Mouse (Mus musculus) midbrain, embryonic 11.5 days (tissue): ENCODE data around the gene Akap3. TPM values are rescaled to one million over a fixed set of nuclear protein-coding genes. Genes with fewer than 3 reads are reported as not detected.

Source experiments
- ATAC-seq: fragments of 200-750 bp; cut with Nextera tagmentation; 2 replicates; pipeline ENCODE4 v1.8.0; 2017; ENCODE audit warnings: moderate TSS enrichment, moderate library complexity; ENCODE audit not compliant: low FRiP score
- DNase-seq: peaks from one replicate; pipeline ENCODE4 v3.0.0; 2015; ENCODE audit warnings: low spot score; ENCODE audit errors: missing footprints
- H3K27ac ChIP-seq: fragments of 300-500 bp; sonication (generic); 2 replicates; pipeline ENCODE4 v1.5.1; 2014; ENCODE audit warnings: low read depth, low read length
- H3K27me3 ChIP-seq: fragments of 300-500 bp; sonication (generic); 2 replicates; pipeline ENCODE4 v1.6.1; 2014; ENCODE audit warnings: mild to moderate bottlenecking, low read length, moderate library complexity, mixed read lengths; ENCODE audit not compliant: control insufficient read depth, insufficient read depth
- H3K36me3 ChIP-seq: fragments of 300-500 bp; sonication (generic); 2 replicates; pipeline ENCODE4 v1.6.1; 2014; ENCODE audit warnings: mild to moderate bottlenecking, low read length, moderate library complexity, mixed read lengths; ENCODE audit not compliant: control insufficient read depth, insufficient read depth
- H3K4me1 ChIP-seq: fragments of 300-500 bp; sonication (generic); 2 replicates; pipeline ENCODE4 v1.6.1; 2014; ENCODE audit warnings: low read length; ENCODE audit not compliant: control insufficient read depth, insufficient read depth
- H3K4me2 ChIP-seq: fragments of 300-500 bp; sonication (generic); 2 replicates; pipeline ENCODE4 v1.6.1; 2014; ENCODE audit warnings: mild to moderate bottlenecking, moderate library complexity
- H3K4me3 ChIP-seq: fragments of 300-500 bp; sonication (generic); 2 replicates; pipeline ENCODE4 v1.5.1; 2014; ENCODE audit warnings: low read depth, low read length
- H3K9ac ChIP-seq: fragments of 300-500 bp; sonication (generic); 2 replicates; pipeline ENCODE4 v1.6.1; 2014; ENCODE audit warnings: low read length
- H3K9me3 ChIP-seq: fragments of 300-500 bp; sonication (generic); 2 replicates; pipeline ENCODE4 v1.6.1; 2016; ENCODE audit warnings: low read length; ENCODE audit not compliant: control insufficient read depth
- WGBS: fragments of 180-500 bp; shearing (Covaris S2); extraction: QIAGEN DNeasy Blood & Tissue Kit; methylation state at CpG from one replicate; pipeline ENCODE4 v1.1.7; 2014; 5-methylcytosine and 5-hydroxymethylcytosine counted together
- polyA plus RNA-seq: library from polyadenylated mRNA; unstranded; fragments of >200 nt; fragmentation: Nextera tagmentation; extraction: Ambion mirVana; gene quantifications from 2 replicates; pipeline ENCODE4 v1.2.1, GENCODE M21; 2014

The Akap3 gene
- polyA plus RNA-seq, 1 experiment from 2014 or later, result 0.08 TPM

DNA sequence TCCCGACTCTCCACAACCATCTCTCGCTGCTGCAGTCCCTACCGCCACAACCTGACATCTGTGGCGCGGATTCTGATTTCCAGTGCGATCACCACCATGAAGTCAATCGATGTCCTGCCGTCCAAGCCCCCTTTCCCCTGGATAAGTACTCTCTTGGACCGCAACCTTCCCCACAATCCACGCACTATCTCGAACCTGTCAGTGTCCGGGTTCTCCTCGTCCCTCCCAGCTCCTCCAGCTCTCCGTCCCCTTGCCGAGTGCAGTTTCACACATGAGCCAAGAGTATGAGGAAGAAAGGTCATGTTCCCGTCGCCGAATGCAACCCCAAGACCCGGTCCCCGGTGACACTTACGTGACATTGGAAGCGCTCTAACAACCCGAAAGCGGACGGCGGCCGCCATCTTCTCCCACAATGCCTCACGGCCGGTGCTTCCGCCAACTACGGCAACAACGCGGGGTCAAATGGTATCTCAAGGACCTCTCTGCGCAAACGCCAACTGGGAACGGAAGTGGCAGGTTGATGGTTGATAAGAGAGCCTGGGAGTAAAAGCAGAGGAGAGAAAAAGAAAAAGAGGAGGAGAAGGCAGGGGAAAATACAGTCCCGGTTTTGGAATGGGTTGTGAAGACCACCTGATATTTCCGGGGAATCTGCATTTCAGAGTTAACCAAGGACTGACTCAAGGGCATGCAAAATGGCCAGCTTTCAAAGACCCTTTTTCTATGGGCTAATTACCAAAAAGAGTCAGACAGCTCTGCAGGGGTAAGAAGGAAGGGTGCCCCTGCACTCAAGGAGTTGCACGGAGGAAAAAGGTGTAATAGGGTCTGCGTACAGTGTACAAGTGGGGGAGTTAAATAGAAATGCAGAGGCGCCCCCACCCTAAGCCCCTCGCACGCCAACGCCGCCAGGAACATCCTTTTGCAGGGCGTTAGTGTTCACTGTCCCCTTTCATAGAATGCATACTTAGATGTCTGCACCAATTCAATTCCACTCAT lies 3.9 kb upstream of the Akap3 start, which contains the start of gene Ndufa9:
TSS of gene Ndufa9 (minus strand) at position 425 of the 993 bp plus-strand sequence.
- WGBS, result 6% methylated on average over 46 of the region's 46 CpGs
- no peak within 1 kb of the TSS for H3K27ac ChIP-seq

GRCm38 (mm10) chr6:126877118-126877517 lies 24.2 kb downstream of the Akap3 start:
- no peak for ATAC-seq

More for the DNA sequence above, 3.9 kb upstream of the Akap3 start, which contains the start of gene Ndufa9:
- DNase-seq (peak; percentile 99), ATAC-seq (peak; percentile 90)
- peaks cover 8% of the 10 kb centered on the region for H3K4me1 ChIP-seq
- H3K27me3 ChIP-seq, result no peaks in the 10 kb centered on the region
- H3K4me3 ChIP-seq, result peak within 1 kb of the TSS; percentile 87
- H3K4me2 ChIP-seq, result peak within 1 kb of the TSS; percentile 78
- H3K9me3 ChIP-seq, result no peaks in the 10 kb centered on the region
- H3K36me3 ChIP-seq, result no peaks in the 10 kb centered on the region
- H3K9ac ChIP-seq, result peak within 1 kb of the TSS; percentile 84

GRCm38 (mm10) chr6:126907378-126907777 lies 54.5 kb downstream of the Akap3 start:
- H3K27me3 ChIP-seq, result no peaks in the 10 kb centered on the region
- H3K27ac ChIP-seq, result no peak overlapping the region
- DNase-seq (no peak), ATAC-seq (no peak)
- H3K4me2 ChIP-seq, result no peak overlapping the region
- H3K9me3 ChIP-seq, result no peaks in the 10 kb centered on the region
- no peaks in the 10 kb centered on the region for H3K4me1 ChIP-seq
- H3K4me3 ChIP-seq, result no peak overlapping the region
- H3K9ac ChIP-seq, result no peak overlapping the region
- WGBS, result 81% methylated on average over 4 of the region's 5 CpGs
- no peaks in the 10 kb centered on the region for H3K36me3 ChIP-seq

More at GRCm38 (mm10) chr6:126877118-126877517, 24.2 kb downstream of the Akap3 start:
- Histone ChIP-seq H3K9ac (no peak overlapping the region), H3K9me3 (no peaks in the 10 kb centered on the region), H3K4me3 (no peak overlapping the region), H3K27me3 (no peaks in the 10 kb centered on the region), H3K4me2 (no peak overlapping the region), H3K27ac (no peak overlapping the region), H3K36me3 (no peaks in the 10 kb centered on the region), H3K4me1 (no peaks in the 10 kb centered on the region)
- no peak for DNase-seq
- 86% methylated on average over 8 of the region's 8 CpGs for WGBS

DNA sequence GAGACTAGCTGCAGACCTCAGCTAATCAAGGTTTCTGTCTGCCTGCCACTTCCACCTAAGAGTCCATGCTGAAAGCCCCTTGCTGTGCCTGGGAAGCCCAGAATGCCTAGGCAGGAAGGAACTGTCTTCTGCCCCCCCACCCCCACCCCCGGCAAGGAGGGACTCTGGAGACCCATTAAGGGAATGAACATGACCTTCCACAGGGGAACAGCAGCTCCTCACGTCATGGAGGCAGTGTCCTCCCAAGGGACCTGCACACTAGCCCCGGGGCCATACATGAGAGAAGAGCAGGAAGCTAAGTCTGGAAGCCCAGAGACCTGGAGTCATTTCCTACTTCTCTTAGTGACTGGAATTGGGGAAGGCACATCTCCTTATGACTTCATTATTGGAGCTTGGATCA lies 55.0 kb downstream of the Akap3 start:
- Histone ChIP-seq H3K4me3 (no peak overlapping the region), H3K36me3 (no peaks in the 10 kb centered on the region), H3K27ac (no peak overlapping the region), H3K27me3 (no peaks in the 10 kb centered on the region), H3K9ac (no peak overlapping the region), H3K4me2 (no peak overlapping the region), H3K4me1 (no peaks in the 10 kb centered on the region), H3K9me3 (no peaks in the 10 kb centered on the region)
- DNase-seq, result no peak
- no peak for ATAC-seq
- 71% methylated on average over 3 of the region's 3 CpGs for WGBS

DNA sequence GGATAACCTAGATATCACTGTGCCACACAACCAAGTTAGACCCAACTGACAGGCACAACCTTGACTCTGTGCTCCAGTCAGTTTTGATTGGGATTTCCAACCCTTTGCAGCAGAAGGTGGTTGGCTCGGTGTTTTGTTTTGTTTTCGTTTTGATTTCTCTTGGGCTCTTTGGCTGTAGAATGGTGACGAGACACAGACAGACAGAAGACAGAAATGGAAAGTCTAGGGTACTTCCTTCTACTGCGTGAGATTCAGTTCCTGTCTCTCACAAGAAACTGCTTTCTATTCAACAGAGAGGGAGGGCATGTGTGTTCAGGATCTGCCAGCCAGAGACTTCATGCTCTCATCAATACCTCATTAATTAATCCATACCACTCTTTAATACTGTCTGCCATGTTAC lies 57.8 kb downstream of the Akap3 start:
- H3K4me2 ChIP-seq, result no peak overlapping the region
- H3K4me3 ChIP-seq, result no peak overlapping the region
- 87% methylated on average over 4 of the region's 4 CpGs for WGBS
- no peak overlapping the region for H3K9ac ChIP-seq
- no peak for ATAC-seq
- no peak overlapping the region for H3K27ac ChIP-seq
- DNase-seq, result no peak
- no peaks in the 10 kb centered on the region for H3K36me3 ChIP-seq
- no peaks in the 10 kb centered on the region for H3K9me3 ChIP-seq
- no peaks in the 10 kb centered on the region for H3K27me3 ChIP-seq
- no peaks in the 10 kb centered on the region for H3K4me1 ChIP-seq

GRCm38 (mm10) chr6:126914928-126915327 lies 62.0 kb downstream of the Akap3 start:
- no peak overlapping the region for H3K27ac ChIP-seq
- no peak overlapping the region for H3K9ac ChIP-seq
- H3K9me3 ChIP-seq, result no peaks in the 10 kb centered on the region
- WGBS, result 87% methylated on average over 5 of the region's 5 CpGs
- no peak overlapping the region for H3K4me3 ChIP-seq
- ATAC-seq (no peak), DNase-seq (no peak)
- no peak overlapping the region for H3K4me2 ChIP-seq
- H3K4me1 ChIP-seq, result no peaks in the 10 kb centered on the region
- no peaks in the 10 kb centered on the region for H3K36me3 ChIP-seq
- no peaks in the 10 kb centered on the region for H3K27me3 ChIP-seq

DNA sequence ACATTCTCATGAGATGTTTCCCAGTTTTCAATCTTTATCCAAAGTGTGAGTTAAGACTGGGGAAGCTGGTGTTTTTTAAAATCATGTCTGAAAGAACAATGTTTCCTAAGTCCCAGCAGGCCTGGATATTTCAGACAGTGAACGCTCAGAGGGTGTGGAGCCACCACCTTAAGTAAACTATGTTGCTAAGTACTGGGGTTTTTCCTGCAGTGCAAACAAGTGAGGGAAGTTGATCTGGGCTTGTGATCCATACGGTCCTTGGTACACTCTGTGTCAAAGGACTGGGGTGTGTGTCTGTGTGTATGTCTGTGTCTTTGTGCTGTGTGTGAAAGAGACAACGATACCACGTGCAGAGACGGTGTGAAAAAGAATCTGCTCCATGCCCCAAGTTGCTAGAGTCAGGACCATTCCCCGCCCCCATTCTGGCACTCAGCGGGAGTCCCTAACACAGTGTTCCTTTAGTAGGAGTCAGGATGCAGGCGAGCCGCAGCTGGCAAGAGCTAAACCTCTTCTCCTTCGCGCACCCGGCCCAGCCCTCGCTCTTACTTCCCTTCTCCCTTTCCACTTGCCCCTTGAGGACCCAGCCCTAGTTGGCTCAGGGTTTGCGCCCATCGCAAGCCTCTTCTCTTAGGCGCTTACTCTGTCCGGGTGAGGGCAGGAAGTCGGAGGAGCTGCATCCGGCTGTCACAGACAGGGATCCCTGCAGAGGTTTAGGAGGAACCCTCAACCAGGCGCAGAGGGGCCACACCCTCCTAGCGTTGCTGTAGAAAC lies 68.4 kb downstream of the Akap3 start, which contains the start of gene Dyrk4:
TSS of gene Dyrk4 (minus strand) at position 729 of the 771 bp plus-strand sequence.
- ATAC-seq, result peak; percentile 57; the same call in 1 of the 2 replicates
- Histone ChIP-seq H3K4me3 (no peak within 1 kb of the TSS), H3K4me2 (peak within 1 kb of the TSS; percentile 26; the same call in 1 of the 2 replicates), H3K9ac (peak within 1 kb of the TSS; percentile 22; the same call in 1 of the 2 replicates), H3K4me1 (no peaks in the 10 kb centered on the region), H3K27ac (no peak within 1 kb of the TSS), H3K27me3 (no peaks in the 10 kb centered on the region), H3K9me3 (no peaks in the 10 kb centered on the region), H3K36me3 (peaks cover 3% of the 10 kb centered on the region; the same call in 1 of the 2 replicates)
- whole genome bisulfite sequencing, result 6% methylated on average over 21 of the region's 21 CpGs
- peak; percentile 88 for DNase-seq
